Mouse (Mus musculus) gastrocnemius, adult 18-20 months (tissue): ENCODE results near the gene Commd1. TPM values are rescaled to one million over a fixed set of nuclear protein-coding genes. Genes with fewer than 3 reads are reported as not detected.

Experiments used
- DNase-seq: peaks from one replicate; pipeline ENCODE4 v3.0.0; 2021; ENCODE audit warnings: low spot score
- total RNA-seq, 2 experiments: library from RNA; stranded (reverse); gene quantifications; 2 replicates each; pipeline ENCODE4 v1.2.3; 2021

The Commd1 gene
- total RNA-seq, 2 experiments from 2014 or later, result 93.4 to 109 TPM

DNA sequence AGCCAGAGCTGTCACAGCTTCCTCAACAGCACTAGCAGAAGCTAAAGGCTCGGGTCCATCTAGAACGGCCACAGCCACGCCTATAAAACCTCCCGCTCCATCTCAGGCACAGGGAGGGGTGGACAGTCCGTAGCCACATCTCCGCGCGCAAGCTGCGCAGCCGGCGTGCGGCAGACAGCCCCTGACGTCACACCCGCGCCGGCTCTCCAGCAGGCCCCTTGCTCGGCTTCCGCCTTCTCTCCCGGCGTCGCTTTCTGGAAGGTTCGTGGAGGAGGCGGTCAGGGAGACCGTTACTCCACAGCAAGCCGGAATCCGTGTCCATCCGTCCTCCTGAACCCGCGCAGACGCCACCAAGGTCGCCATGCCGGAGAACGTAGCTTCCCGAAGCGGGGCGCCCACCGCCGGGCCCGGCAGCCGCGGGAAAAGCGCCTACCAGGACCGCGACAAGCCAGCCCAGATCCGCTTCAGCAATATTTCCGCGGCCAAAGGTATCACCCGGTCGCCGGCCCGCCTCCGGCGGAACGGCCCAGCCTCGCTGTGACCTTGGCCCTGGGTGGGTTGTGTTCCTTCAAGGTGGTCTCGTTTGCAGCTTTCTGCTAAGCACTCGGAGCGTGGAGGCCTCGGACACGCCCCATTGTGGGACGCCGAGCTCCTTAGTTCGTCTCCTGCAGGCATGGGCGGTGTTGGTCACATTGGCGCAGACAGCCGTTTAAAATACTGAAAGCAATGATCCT is 8.4 kb upstream of the Commd1 start, which contains the start of gene Cct4:
Gene Cct4, plus strand, starts transcription at position 127 of the 734 bp plus-strand sequence.
- DNase-seq, result peak; percentile 91

DNA sequence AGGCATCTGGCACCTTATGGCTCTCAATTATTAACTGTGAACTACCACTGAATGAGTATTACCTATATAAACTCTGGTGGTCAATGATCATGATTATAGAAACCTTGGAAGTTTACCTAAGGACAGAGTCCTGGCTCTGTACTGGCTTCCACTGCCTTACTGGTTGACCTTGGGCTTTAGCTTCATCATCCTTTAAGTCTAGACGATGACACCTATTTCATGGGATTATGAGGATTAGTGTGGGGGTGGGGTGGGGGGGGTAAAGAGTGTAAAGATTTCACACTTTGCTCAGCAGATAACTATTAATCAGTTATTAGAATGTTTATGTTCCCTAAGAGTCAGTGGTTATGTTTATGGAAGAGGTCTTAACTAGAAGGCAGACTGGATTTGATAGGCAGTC is 7.6 kb upstream of the Commd1 start:
- DNase-seq, result no peak

- peak; percentile 66 for DNase-seq
Measured at GRCm38 (mm10) chr11:22987357-22987756, 5.2 kb upstream of the Commd1 start.

DNA sequence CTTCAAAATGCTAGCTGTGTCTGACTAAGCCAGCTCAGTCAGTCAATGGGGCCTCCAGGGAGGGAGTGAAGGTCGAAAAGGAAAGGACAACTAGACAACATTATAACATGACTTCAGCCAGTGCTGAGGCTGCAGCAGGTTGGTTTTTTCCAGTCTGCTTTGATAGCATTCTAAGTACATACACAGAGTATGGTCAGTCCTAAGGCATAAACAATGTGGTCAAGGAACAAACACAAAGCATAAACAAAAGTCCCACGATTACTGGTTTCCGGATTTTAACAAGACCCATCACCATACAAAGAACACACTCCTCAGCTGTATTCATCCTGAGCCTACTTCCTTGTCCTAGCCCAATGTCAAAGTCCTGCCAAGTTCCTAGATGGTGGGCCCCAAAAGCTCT is 3.3 kb upstream of the Commd1 start:
- no peak for DNase-seq

GRCm38 (mm10) chr11:22982846-22983245 is 664 bp upstream of the Commd1 start:
- no peak for DNase-seq

- DNase-seq, result no peak
Measured at GRCm38 (mm10) chr11:22981543-22981950, 635 bp downstream of the Commd1 start.

- no peak for DNase-seq
Measured at GRCm38 (mm10) chr11:22981041-22981440, 1.1 kb downstream of the Commd1 start.

DNA sequence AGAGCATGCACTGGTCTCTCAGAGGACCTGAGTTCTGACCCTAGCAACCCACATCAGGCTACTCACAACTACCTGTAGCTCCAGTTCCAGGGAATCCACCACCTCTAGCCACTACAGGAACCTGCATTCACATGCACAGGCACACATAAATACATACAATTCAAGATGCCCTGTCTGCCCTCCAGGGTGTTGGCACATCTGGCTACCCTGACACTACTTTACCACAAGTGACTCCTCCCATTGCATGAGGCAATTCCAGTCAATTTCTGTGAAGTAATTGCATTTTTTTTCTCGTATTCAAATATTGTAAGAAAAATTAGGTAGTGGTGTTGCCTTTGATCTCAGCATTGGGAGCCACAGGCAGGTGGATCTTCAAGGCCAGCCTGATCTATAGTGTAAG is 3.0 kb downstream of the Commd1 start:
- DNase-seq, result no peak

GRCm38 (mm10) chr11:22978711-22979110 is 3.5 kb downstream of the Commd1 start:
- no peak for DNase-seq

DNA sequence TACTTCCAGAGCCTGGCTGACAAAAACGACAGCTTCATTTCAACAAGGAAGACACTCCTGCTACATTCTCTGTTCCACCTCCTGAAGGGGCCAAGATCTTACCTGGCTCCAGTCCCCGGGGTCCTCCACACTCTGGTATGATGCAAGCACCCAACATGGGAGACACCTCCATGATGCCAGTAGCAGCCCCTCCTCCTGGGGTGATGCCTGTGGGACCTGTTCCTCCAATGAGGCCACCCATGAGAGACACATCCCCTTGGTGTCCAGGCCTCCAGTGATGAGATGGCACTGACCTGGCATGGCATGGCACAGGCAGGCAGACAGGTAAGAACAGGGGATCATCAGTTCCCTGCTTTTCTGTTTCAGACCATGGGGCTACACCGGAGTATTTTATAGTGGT is 4.0 kb downstream of the Commd1 start:
- DNase-seq, result no peak

GRCm38 (mm10) chr11:22973599-22973998 is 8.6 kb downstream of the Commd1 start:
- no peak for DNase-seq

DNA sequence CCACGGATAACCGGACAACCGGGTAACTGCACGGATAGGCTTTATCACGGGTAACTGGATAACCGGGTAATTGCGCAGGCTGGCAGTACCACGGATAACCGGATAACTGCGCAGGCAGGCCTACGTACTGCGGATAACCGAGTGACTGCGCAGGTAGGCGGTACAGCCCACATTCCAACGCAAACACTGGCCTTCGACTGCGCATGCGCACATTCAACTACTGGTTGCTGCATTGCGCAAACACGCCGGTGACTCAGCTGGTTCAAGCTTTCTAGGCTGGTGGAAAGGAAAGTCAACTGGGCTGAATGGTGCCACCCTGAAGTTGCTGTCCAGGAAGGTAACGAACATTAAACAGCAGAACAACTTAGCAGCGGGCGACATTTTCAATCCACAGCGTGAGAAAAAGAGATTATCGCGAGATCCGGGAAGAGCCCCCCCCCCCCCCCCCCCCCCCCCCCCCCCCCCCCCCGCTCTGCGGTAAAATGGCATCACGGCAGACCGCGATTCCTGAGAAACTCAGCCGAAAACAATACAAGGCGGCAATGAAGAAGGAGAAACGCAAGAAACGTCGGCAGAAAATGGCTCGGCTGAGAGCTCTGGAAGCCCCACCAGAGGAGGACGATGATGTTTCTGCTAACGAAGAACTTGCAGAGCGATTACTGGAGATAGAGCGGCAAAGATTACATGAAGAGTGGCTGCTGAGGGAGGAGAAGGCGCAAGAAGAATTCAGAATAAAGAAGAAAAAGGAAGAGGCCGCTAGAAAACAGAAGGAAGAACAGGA is 9.2 kb downstream of the Commd1 start:
- DNase-seq, result peak; percentile 85

- peak; percentile 56 for DNase-seq
Measured at GRCm38 (mm10) chr11:22971835-22972709, 10.1 kb downstream of the Commd1 start, which contains the start of gene Zrsr1. Gene Zrsr1 (plus strand): TSS chr11:22972005.

GRCm38 (mm10) chr11:22970546-22970945 is 11.6 kb downstream of the Commd1 start:
- no peak for DNase-seq

GRCm38 (mm10) chr11:22969486-22969885 is 12.7 kb downstream of the Commd1 start:
- no peak for DNase-seq

DNA sequence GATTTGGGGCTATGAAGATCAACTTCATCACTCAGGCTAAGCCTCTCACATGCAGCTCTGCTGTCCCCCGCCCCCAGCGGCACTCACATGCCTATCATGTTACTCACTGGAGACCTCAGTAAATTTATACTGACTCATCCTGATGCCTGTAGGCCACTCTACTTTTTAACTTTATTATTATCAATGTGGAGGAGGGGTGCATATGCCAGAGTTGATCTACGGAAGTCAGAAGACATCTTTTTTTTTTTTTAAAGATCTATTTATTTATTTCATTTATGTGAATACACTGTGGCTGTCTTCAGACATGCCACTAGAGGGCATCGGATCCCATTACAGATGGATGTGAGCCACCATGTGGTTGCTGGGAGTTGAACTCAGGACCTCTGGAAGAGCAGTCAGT is 16.7 kb downstream of the Commd1 start:
- no peak for DNase-seq

- DNase-seq, result no peak
Measured at GRCm38 (mm10) chr11:22964401-22964800, 17.8 kb downstream of the Commd1 start.

DNA sequence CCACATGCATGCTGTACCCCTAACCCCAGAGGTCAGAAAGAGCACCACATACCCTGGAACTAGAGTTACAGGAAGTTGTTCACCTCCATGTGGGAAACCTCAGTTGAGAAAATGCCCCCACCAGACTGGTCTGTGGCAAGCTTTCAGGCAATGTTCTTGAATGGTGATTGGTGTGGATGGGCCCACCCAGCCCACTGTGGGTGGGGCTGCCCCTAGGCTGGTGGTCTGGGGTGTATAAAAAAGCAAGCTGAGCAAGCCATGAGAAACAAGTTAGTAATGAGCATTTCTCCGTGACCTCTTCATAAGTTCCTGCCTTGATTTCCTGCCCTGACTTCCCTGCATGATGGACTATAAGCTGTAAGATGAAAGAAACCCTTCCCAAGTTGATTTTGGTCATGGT is 20.1 kb downstream of the Commd1 start:
- no peak for DNase-seq

DNA sequence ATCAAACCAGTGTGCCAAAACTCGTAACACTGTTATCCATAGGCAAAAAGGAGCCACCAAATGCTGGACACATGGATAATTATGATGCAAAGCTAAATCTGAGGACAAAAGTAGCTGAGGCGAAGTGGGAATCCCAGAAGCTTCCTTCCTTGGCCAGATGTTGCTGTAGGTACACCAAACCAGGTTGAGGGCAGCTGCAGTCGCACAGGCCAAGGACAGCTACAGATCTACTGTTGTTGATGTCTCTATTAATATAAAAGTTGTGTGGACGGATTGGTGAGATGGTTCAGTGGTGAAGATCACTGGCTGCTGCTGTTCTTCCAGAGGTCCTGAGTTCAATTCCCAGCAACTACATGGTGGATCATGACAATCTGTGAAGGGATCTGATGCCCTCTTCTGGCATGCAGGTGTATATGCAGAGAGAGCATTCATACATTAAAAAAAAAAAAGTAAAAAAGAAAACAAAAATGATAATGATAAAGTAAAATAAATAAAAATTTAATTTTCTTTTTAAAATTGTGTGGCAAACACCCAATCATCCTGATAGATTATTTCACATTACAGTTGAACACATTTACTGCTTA is 24.3 kb downstream of the Commd1 start:
- no peak for DNase-seq

DNA sequence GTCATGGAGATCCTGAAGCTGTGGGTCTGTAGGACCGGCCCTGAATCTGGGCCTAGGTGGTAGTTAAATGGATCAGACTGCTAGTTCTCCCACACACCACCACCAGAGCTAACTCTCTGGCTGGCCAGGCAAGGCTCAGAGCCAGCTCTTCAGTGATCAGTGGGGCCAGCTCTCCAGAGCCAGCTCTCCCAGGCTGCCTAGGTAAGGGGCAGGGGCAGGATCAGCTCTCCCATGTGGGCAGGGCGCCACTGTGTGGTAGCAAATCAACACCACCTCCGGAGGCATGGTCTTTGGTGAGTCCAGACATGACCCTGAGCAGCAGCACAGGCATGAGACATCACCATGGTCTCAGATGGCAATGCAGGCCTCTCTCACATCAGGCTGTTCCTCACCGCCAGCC is 25.4 kb downstream of the Commd1 start:
- peak; percentile 47 for DNase-seq

GRCm38 (mm10) chr11:22956346-22956745 is 25.8 kb downstream of the Commd1 start:
- DNase-seq, result no peak
